Mouse (Mus musculus) cerebellum, adult 2 months (tissue): Measurements from ENCODE around the gene Kdm8.

Source experiments
- CTCF ChIP-seq: fragments of 200-500 bp; IDR thresholded peaks from 2 replicates; pipeline ENCODE4 v1.5.1; 2011; ENCODE audit warnings: low read depth, mild to moderate bottlenecking, control low read depth, low read length, moderate library complexity, borderline replicate concordance; ENCODE audit not compliant: insufficient read depth
- POLR2A ChIP-seq: fragments of 200-500 bp; IDR thresholded peaks from 2 replicates; pipeline ENCODE4 v1.6.1; 2011; ENCODE audit warnings: low read length, control low read depth, borderline replicate concordance; ENCODE audit not compliant: insufficient read depth

GRCm38 (mm10) chr7:125407136-125407535, 37.3 kb upstream of the Kdm8 start:
- TF ChIP-seq CTCF (no peak), POLR2A (no peak)
